Comparison of ENCODE assay signal across 15 mouse cellular contexts in the genomic region with DNA sequence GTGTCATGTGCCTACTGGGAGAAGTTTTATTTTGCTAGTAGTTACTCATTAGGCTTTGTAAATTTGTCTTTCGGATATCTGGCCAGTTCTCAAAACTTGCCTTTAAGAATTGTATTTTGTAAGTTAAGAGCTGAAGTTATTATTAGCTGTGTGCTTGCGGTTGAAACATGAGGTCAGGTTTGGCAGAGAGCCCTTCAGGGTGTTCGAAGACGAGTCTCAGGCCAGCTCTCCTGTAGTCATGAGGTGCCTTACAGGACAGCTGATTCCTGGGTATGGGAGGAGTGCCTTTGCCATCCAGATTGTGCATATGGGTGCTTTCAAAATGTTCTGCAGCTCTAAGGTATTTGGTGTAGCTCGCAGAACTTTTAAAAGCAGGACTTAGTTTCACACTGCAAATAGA. TPM values are rescaled to one million over a fixed set of nuclear protein-coding genes. Genes with fewer than 3 reads are reported as not detected.
A peak's percentile ranks its signal among the peaks of the same experiment; 100 is the strongest.
DNase-seq lines count a peak whose midpoint lies in the region; ATAC-seq and TF ChIP-seq lines count a peak whose summit lies in the region.
"Had no signal": no experiment of that assay in that cellular context is flagged by ENCODE, and none has a peak within 500 bp of the region (broad histone marks: within the 10 kb centered on the region; RNA-seq: fewer than 3 reads in every experiment).

No protein-coding gene starts in this region.

- H3K27me3 ChIP-seq in Patski = peaks cover 27% of the 10 kb centered on the region
- H3K27me3 ChIP-seq in thymus, adult 2 months (ENCODE audit: control insufficient read depth, insufficient read depth, low read length) = no peaks in the 10 kb centered on the region
- H3K27me3 ChIP-seq in forebrain, postnatal 0 days (ENCODE audit: insufficient read depth, low read length) = no peaks in the 10 kb centered on the region
- H3K27me3 ChIP-seq: embryonic facial prominence, embryonic 12.5 days; forebrain, embryonic 15.5 days had no signal

- ATAC-seq in Patski = no peak
- no peak for ATAC-seq in forebrain, postnatal 0 days
- ATAC-seq: forebrain, embryonic 15.5 days; inflammation-experienced regulatory T-cells, adult 6 months had no signal

- POLR2A ChIA-PET in Patski (lab: Charles Lee) = no interaction called here

- DNase-seq in heart, adult 18-20 months = peak; percentile 54 to 59
- DNase-seq in heart, postnatal 25 days (ENCODE audit: low spot score) = no peak
- DNase-seq in Patski (ENCODE audit: low read depth, low spot score) = peak; percentile 15
- peak; percentile 45 for DNase-seq in gastrocnemius, postnatal 14 days
- DNase-seq in heart, postnatal 10 days = peak; percentile 46 to 55
- DNase-seq in frontal cortex, postnatal 36 days (ENCODE audit: low spot score in 2 of 2) = no peak
- no peak for DNase-seq in thymus, adult 2 months
- no peak for DNase-seq in forebrain, postnatal 0 days
- DNase-seq: cerebellum, adult 9-11 months; liver; retina, postnatal 1 day; thymus, postnatal 14 days had no signal

- in situ Hi-C loops in Patski (cut with MboI; ENCODE audit: low pct_unique_long_range_greater_than_20kb) = no loop called here

- TF ChIP-seq POLR2A in thymus, adult 2 months (IDR thresholded peaks at IDR 0.05; ENCODE audit: control insufficient read depth, extremely low read depth, insufficient read depth, low read length, poor library complexity) = no peak

- TF ChIP-seq CTCF in Patski (IDR thresholded peaks at IDR 0.05) = no peak
- no peak for TF ChIP-seq CTCF in thymus, adult 2 months (IDR thresholded peaks at IDR 0.05; ENCODE audit: borderline replicate concordance, control insufficient read depth, extremely low read depth, insufficient read depth, low read length, poor library complexity)
- no peak for TF ChIP-seq CTCF in forebrain, postnatal 0 days (IDR thresholded peaks at IDR 0.05; ENCODE audit: low read depth)

- H3K4me2 ChIP-seq in forebrain, postnatal 0 days (ENCODE audit: low read depth) = no peak overlapping the region
- H3K4me2 ChIP-seq: embryonic facial prominence, embryonic 12.5 days; forebrain, embryonic 15.5 days had no signal

- 45% methylated on average over 5 of the region's 5 CpGs for WGBS in thymus, adult 2 months
- 85% methylated on average over 5 of the region's 5 CpGs for whole genome bisulfite sequencing in forebrain, postnatal 0 days

- H3K4me1 ChIP-seq in thymus, adult 2 months (replicated peaks; ENCODE audit: control insufficient read depth, insufficient read depth, low read length) = no peaks in the 10 kb centered on the region
- no peaks in the 10 kb centered on the region for H3K4me1 ChIP-seq in forebrain, postnatal 0 days (ENCODE audit: insufficient read depth)
- H3K4me1 ChIP-seq: embryonic facial prominence, embryonic 12.5 days; forebrain, embryonic 15.5 days had no signal

- no peak overlapping the region for H3K9ac ChIP-seq in forebrain, postnatal 0 days
- H3K9ac ChIP-seq: embryonic facial prominence, embryonic 12.5 days; forebrain, embryonic 15.5 days had no signal

- intact Hi-C loops in heart, postnatal 25 days (cut with DNase I) = no loop called here
- intact Hi-C loops in gastrocnemius, postnatal 14 days (cut with DNase I; ENCODE audit: low total_unique reads) = no loop called here
- intact Hi-C loops in heart, postnatal 10 days (cut with DNase I) = no loop called here

- no peaks in the 10 kb centered on the region for H3K9me3 ChIP-seq in forebrain, postnatal 0 days (ENCODE audit: low read length)
- H3K9me3 ChIP-seq: embryonic facial prominence, embryonic 12.5 days; forebrain, embryonic 15.5 days had no signal

- no peak overlapping the region for H3K4me3 ChIP-seq in thymus, adult 2 months (ENCODE audit: control insufficient read depth, insufficient read depth, low read length)
- no peak overlapping the region for H3K4me3 ChIP-seq in forebrain, postnatal 0 days (ENCODE audit: low read depth, low read length)
- H3K4me3 ChIP-seq: embryonic facial prominence, embryonic 12.5 days; forebrain, embryonic 15.5 days had no signal

- H3K27ac ChIP-seq in thymus, adult 2 months (ENCODE audit: control insufficient read depth, insufficient read depth, low read length) = no peak overlapping the region
- H3K27ac ChIP-seq in forebrain, postnatal 0 days (ENCODE audit: low read depth, low read length) = no peak overlapping the region
- H3K27ac ChIP-seq: embryonic facial prominence, embryonic 12.5 days; forebrain, embryonic 15.5 days had no signal

- H3K36me3 ChIP-seq in thymus, adult 2 months (ENCODE audit: control insufficient read depth, insufficient read depth, low read length) = no peaks in the 10 kb centered on the region
- no peaks in the 10 kb centered on the region for H3K36me3 ChIP-seq in forebrain, postnatal 0 days (ENCODE audit: insufficient read depth)
- H3K36me3 ChIP-seq: embryonic facial prominence, embryonic 12.5 days; forebrain, embryonic 15.5 days had no signal

- CTCF ChIA-PET in Patski (lab: Charles Lee) = no interaction called here

RNA-seq across cellular contexts. Expression of a gene that starts 37.4 kb away (rescaled TPM):
- total RNA-seq in heart, adult 18-20 months (2021) = 1 to 10 TPM; 3.5 to 3.7 TPM
- total RNA-seq in heart, postnatal 25 days (2021) = 1 to 10 TPM; 3.2 to 3.4 TPM
- 0.01 TPM for polyA plus RNA-seq in Patski (2021)
- 1 to 10 TPM; 4.3 to 4.5 TPM for total RNA-seq in gastrocnemius, postnatal 14 days (2021)
- total RNA-seq in heart, postnatal 10 days (2021) = 1 to 10 TPM; 5.9 TPM
- polyA plus RNA-seq in thymus, adult 2 months (2012; rRNA removed) = 0.46 TPM in 2 replicates
- total RNA-seq in forebrain, postnatal 0 days (2014; rRNA removed) = 2.2 and 4.0 TPM in 2 replicates
- polyA plus RNA-seq in forebrain, postnatal 0 days (2015; fragmentation: Nextera tagmentation; extraction: Ambion mirVana) = 0.93 and 1.3 TPM in 2 replicates

Comparison
In these comparisons a context has a peak if more than half of its experiments do, and no peak if none do; other contexts are left out.
1. DNase-seq: peak in heart, adult 18-20 months (2 of 2), Patski (single experiment), gastrocnemius, postnatal 14 days (single experiment) and heart, postnatal 10 days (2 of 2); none in heart, postnatal 25 days (single experiment), frontal cortex, postnatal 36 days (0 of 2), thymus, adult 2 months (single experiment) and forebrain, postnatal 0 days (single experiment).